14 mouse cellular contexts compared by ENCODE assay signal in genomic region chr7:134149351-134149750, GRCm38 (mm10).
"Had no signal": no experiment of that assay in that cellular context is flagged by ENCODE, and none has a peak within 500 bp of the region (broad histone marks: within the 10 kb centered on the region; RNA-seq: fewer than 3 reads in every experiment).

No protein-coding gene starts in this region.

- H3K4me1 ChIP-seq: midbrain, embryonic 12.5 days; stomach, embryonic 15.5 days had no signal

- ATAC-seq: midbrain, embryonic 16.5 days had no signal

- H3K4me3 ChIP-seq: layer of hippocampus, adult 2 months; midbrain, embryonic 12.5 days; stomach, embryonic 15.5 days had no signal

- DNase-seq: kidney, adult 18-20 months; kidney, postnatal 10 days; kidney, postnatal 4 days; left cerebral cortex, postnatal 4 days; lung, adult 18-20 months; lung, postnatal 14 days; right cerebral cortex, postnatal 14 days; thymus, adult 2 months; thymus, postnatal 25 days had no signal

- H3K4me2 ChIP-seq: midbrain, embryonic 12.5 days; stomach, embryonic 15.5 days had no signal

- H3K27ac ChIP-seq: layer of hippocampus, adult 2 months; liver, embryonic 14.5 days; midbrain, embryonic 12.5 days; stomach, embryonic 15.5 days had no signal

- H3K9me3 ChIP-seq: midbrain, embryonic 12.5 days; stomach, embryonic 15.5 days had no signal

- H3K27me3 ChIP-seq: midbrain, embryonic 12.5 days; stomach, embryonic 15.5 days had no signal

- H3K9ac ChIP-seq: liver, embryonic 14.5 days; midbrain, embryonic 12.5 days; stomach, embryonic 15.5 days had no signal

- H3K36me3 ChIP-seq: midbrain, embryonic 12.5 days; stomach, embryonic 15.5 days had no signal
